Mouse (Mus musculus): ENCODE measurements around the gene Tbrg1. TPM values are rescaled to one million over a fixed set of nuclear protein-coding genes. Genes with fewer than 3 reads are reported as not detected.

The Tbrg1 gene
- polyA plus RNA-seq, 1 experiment from 2014 or later: 124 TPM

- no peaks in the 10 kb centered on the region for H3K36me3 ChIP-seq
- H3K4me3 ChIP-seq: no peak overlapping the region
- H3K27ac ChIP-seq: no peak overlapping the region
- 80% methylated on average over 2 of the region's 2 CpGs for WGBS
- DNase-seq (ENCODE audit: low spot score): no peak
- H3K27me3 ChIP-seq (ENCODE audit: low read depth, poor library complexity, severe bottlenecking): no peaks in the 10 kb centered on the region
- no peaks in the 10 kb centered on the region for H3K9me3 ChIP-seq (replicated peaks)
- H3K4me1 ChIP-seq: no peaks in the 10 kb centered on the region
Measured at GRCm38 (mm10) chr9:37600538-37601205, 56.4 kb downstream of the Tbrg1 start.

Other genes with a start within 250 kb of the Tbrg1 start
- 0.10 TPM in 1 of 2 replicates, not detected in the other for gene Robo3, start 224.1 kb downstream of the Tbrg1 start, polyA plus RNA-seq (2016; fragmentation: Nextera tagmentation; extraction: Ambion mirVana)
- gene Msantd2, start 168.0 kb downstream of the Tbrg1 start, polyA plus RNA-seq (2016; fragmentation: Nextera tagmentation; extraction: Ambion mirVana): 33.1 and 38.0 TPM in 2 replicates
- 33.7 and 34.3 TPM in 2 replicates for gene Esam, start 129.2 kb downstream of the Tbrg1 start, polyA plus RNA-seq (2016; fragmentation: Nextera tagmentation; extraction: Ambion mirVana)
- gene Vsig2, start 118.1 kb downstream of the Tbrg1 start, polyA plus RNA-seq (2016; fragmentation: Nextera tagmentation; extraction: Ambion mirVana): 0.55 and 0.74 TPM in 2 replicates
- gene Nrgn, start 104.4 kb downstream of the Tbrg1 start, polyA plus RNA-seq (2016; fragmentation: Nextera tagmentation; extraction: Ambion mirVana): 0.89 and 1.9 TPM in 2 replicates
- gene Siae, start 101.6 kb downstream of the Tbrg1 start, polyA plus RNA-seq (2016; fragmentation: Nextera tagmentation; extraction: Ambion mirVana): 3.1 and 3.4 TPM in 2 replicates
- gene Spa17, start 43.6 kb downstream of the Tbrg1 start, polyA plus RNA-seq (2016; fragmentation: Nextera tagmentation; extraction: Ambion mirVana): 5.4 and 6.4 TPM in 2 replicates
- not detected in 2 replicates for gene Panx3, start 11.9 kb upstream of the Tbrg1 start, polyA plus RNA-seq (2016; fragmentation: Nextera tagmentation; extraction: Ambion mirVana)
- not detected in 2 replicates for gene Olfr160, start 58.9 kb upstream of the Tbrg1 start, polyA plus RNA-seq (2016; fragmentation: Nextera tagmentation; extraction: Ambion mirVana)
- gene Olfr874, start 87.8 kb upstream of the Tbrg1 start, polyA plus RNA-seq (2016; fragmentation: Nextera tagmentation; extraction: Ambion mirVana): not detected in 2 replicates
- not detected in 2 replicates for gene Olfr875, start 114.5 kb upstream of the Tbrg1 start, polyA plus RNA-seq (2016; fragmentation: Nextera tagmentation; extraction: Ambion mirVana)
- not detected in 2 replicates for gene Olfr876, start 145.7 kb upstream of the Tbrg1 start, polyA plus RNA-seq (2016; fragmentation: Nextera tagmentation; extraction: Ambion mirVana)
- not detected in 2 replicates for gene Olfr877, start 197.0 kb upstream of the Tbrg1 start, polyA plus RNA-seq (2016; fragmentation: Nextera tagmentation; extraction: Ambion mirVana)
- gene Olfr145, start 239.4 kb upstream of the Tbrg1 start, polyA plus RNA-seq (2016; fragmentation: Nextera tagmentation; extraction: Ambion mirVana): not detected in 2 replicates